Mouse (Mus musculus): ENCODE results near the gene Sgcg. TPM values are rescaled to one million over a fixed set of nuclear protein-coding genes. Genes with fewer than 3 reads are reported as not detected.

Gene Sgcg
- polyA plus RNA-seq, 1 experiment from 2014 or later, result 0.50 TPM

GRCm38 (mm10) chr14:61226151-61226550, 32.1 kb downstream of the Sgcg start:
- Histone ChIP-seq H3K4me2 (ENCODE audit: low read depth, low read length) (no peak overlapping the region), H3K27ac (replicated peaks; ENCODE audit: low read depth, low read length) (no peak overlapping the region), H3K9ac (replicated peaks; ENCODE audit: low read length) (no peak overlapping the region), H3K27me3 (ENCODE audit: control insufficient read depth, insufficient read depth, low read length) (no peaks in the 10 kb centered on the region), H3K4me1 (ENCODE audit: control insufficient read depth, insufficient read depth, low read length) (no peaks in the 10 kb centered on the region; the same call in 1 of the 2 replicates), H3K9me3 (replicated peaks; ENCODE audit: control insufficient read depth, low read length) (no peaks in the 10 kb centered on the region), H3K4me3 (ENCODE audit: low read depth, low read length) (no peak overlapping the region), H3K36me3 (replicated peaks; ENCODE audit: control insufficient read depth, insufficient read depth, low read depth, low read length) (no peaks in the 10 kb centered on the region)
- DNase-seq (ENCODE audit: low spot score), result no peak
- WGBS, result 62% methylated on average over 1 of the region's 1 CpGs
- no peak for ATAC-seq (replicated peaks; ENCODE audit: insufficient number of reproducible peaks, low FRiP score, low TSS enrichment, low read depth)

- ATAC-seq (replicated peaks; ENCODE audit: insufficient number of reproducible peaks, low FRiP score, low TSS enrichment, low read depth), result no peak
- DNase-seq (ENCODE audit: low spot score), result no peak
- no peaks in the 10 kb centered on the region; the same call in 1 of the 2 replicates for H3K4me1 ChIP-seq (ENCODE audit: control insufficient read depth, insufficient read depth, low read length)
- H3K4me2 ChIP-seq (ENCODE audit: low read depth, low read length), result no peak overlapping the region
- H3K27me3 ChIP-seq (ENCODE audit: control insufficient read depth, insufficient read depth, low read length), result no peaks in the 10 kb centered on the region
- H3K9ac ChIP-seq (replicated peaks; ENCODE audit: low read length), result no peak overlapping the region
- no peak overlapping the region for H3K4me3 ChIP-seq (ENCODE audit: low read depth, low read length)
- H3K36me3 ChIP-seq (replicated peaks; ENCODE audit: control insufficient read depth, insufficient read depth, low read depth, low read length), result no peaks in the 10 kb centered on the region
- WGBS, result 81% methylated on average over 5 of the region's 5 CpGs
- no peak overlapping the region for H3K27ac ChIP-seq (replicated peaks; ENCODE audit: low read depth, low read length)
- no peaks in the 10 kb centered on the region for H3K9me3 ChIP-seq (replicated peaks; ENCODE audit: control insufficient read depth, low read length)
Observed at GRCm38 (mm10) chr14:61224387-61225077, 33.8 kb downstream of the Sgcg start.

DNA sequence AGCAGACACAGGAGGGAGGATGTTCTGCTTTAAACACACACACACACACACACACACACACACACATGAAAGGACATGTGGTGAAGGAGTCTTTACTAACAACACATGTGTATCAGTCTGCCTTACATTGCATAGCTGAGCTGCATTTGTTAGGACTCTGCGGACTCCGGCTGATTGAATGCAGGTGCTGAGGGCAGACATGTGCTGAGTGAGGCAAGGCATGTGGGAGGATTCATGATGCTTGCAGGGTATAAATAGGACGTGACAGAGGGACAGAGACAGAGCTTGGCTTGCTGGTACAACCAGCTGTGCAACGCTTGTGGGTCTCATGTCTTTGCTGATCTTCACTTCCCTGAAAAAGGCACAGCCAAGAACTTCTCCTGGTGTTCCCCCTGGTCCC, 34.5 kb downstream of the Sgcg start:
- peak; percentile 69 for DNase-seq (ENCODE audit: low spot score)
- 0 out of 2 replicates have a peak, but pooled peaks have one; percentile 34 for ATAC-seq (replicated peaks; ENCODE audit: insufficient number of reproducible peaks, low FRiP score, low TSS enrichment, low read depth)
- 54% methylated on average over 4 of the region's 4 CpGs for WGBS

DNA sequence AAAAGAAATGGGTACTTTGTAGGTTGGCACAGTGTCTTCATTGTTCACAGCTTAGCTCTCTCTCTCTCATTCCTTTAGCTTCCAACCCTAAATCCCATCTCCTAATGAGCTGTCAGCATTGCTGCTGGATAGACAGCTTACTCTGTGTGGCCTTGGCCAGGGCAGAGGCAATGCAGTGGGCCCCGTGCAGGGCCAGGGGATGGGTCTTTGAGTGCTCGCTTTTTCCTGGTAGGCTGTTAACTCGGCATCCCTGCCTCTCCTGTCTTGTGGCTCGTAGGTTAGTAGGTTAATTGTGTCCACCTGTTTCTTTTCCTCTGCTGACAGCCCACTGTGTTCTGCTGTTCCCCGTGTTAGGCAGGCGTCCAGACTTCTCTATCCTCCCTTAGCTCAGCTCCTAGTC, 35.8 kb downstream of the Sgcg start:
- H3K9me3 ChIP-seq (replicated peaks; ENCODE audit: control insufficient read depth, low read length), result no peaks in the 10 kb centered on the region
- no peak overlapping the region for H3K4me2 ChIP-seq (ENCODE audit: low read depth, low read length)
- DNase-seq (ENCODE audit: low spot score) (peak; percentile 58), ATAC-seq (replicated peaks; ENCODE audit: insufficient number of reproducible peaks, low FRiP score, low TSS enrichment, low read depth) (no peak)
- H3K36me3 ChIP-seq (replicated peaks; ENCODE audit: control insufficient read depth, insufficient read depth, low read depth, low read length), result no peaks in the 10 kb centered on the region
- H3K27ac ChIP-seq (replicated peaks; ENCODE audit: low read depth, low read length), result no peak overlapping the region
- no peak overlapping the region for H3K4me3 ChIP-seq (ENCODE audit: low read depth, low read length)
- 24% methylated on average over 6 of the region's 6 CpGs for WGBS
- no peak overlapping the region for H3K9ac ChIP-seq (replicated peaks; ENCODE audit: low read length)
- no peaks in the 10 kb centered on the region for H3K27me3 ChIP-seq (ENCODE audit: control insufficient read depth, insufficient read depth, low read length)
- no peaks in the 10 kb centered on the region; the same call in 1 of the 2 replicates for H3K4me1 ChIP-seq (ENCODE audit: control insufficient read depth, insufficient read depth, low read length)

More for the DNA sequence above, 34.5 kb downstream of the Sgcg start:
- no peaks in the 10 kb centered on the region for H3K36me3 ChIP-seq (replicated peaks; ENCODE audit: control insufficient read depth, insufficient read depth, low read depth, low read length)
- no peak overlapping the region for H3K4me2 ChIP-seq (ENCODE audit: low read depth, low read length)
- H3K4me1 ChIP-seq (ENCODE audit: control insufficient read depth, insufficient read depth, low read length), result no peaks in the 10 kb centered on the region; the same call in 1 of the 2 replicates
- H3K9me3 ChIP-seq (replicated peaks; ENCODE audit: control insufficient read depth, low read length), result no peaks in the 10 kb centered on the region
- H3K4me3 ChIP-seq (ENCODE audit: low read depth, low read length), result no peak overlapping the region
- H3K27ac ChIP-seq (replicated peaks; ENCODE audit: low read depth, low read length), result no peak overlapping the region
- H3K9ac ChIP-seq (replicated peaks; ENCODE audit: low read length), result no peak overlapping the region
- no peaks in the 10 kb centered on the region for H3K27me3 ChIP-seq (ENCODE audit: control insufficient read depth, insufficient read depth, low read length)

- H3K27me3 ChIP-seq (ENCODE audit: control insufficient read depth, insufficient read depth, low read length), result no peaks in the 10 kb centered on the region
- no peaks in the 10 kb centered on the region for H3K36me3 ChIP-seq (replicated peaks; ENCODE audit: control insufficient read depth, insufficient read depth, low read depth, low read length)
- H3K4me1 ChIP-seq (ENCODE audit: control insufficient read depth, insufficient read depth, low read length), result no peaks in the 10 kb centered on the region; the same call in 1 of the 2 replicates
- no peak overlapping the region for H3K4me3 ChIP-seq (ENCODE audit: low read depth, low read length)
- peak overlapping the region; percentile 44; the same call in 1 of the 2 replicates for H3K27ac ChIP-seq (replicated peaks; ENCODE audit: low read depth, low read length)
- H3K9ac ChIP-seq (replicated peaks; ENCODE audit: low read length), result no peak overlapping the region
- H3K9me3 ChIP-seq (replicated peaks; ENCODE audit: control insufficient read depth, low read length), result no peaks in the 10 kb centered on the region
- WGBS, result 53% methylated on average over 5 of the region's 5 CpGs
- peak; percentile 67 for DNase-seq (ENCODE audit: low spot score)
- no peak overlapping the region for H3K4me2 ChIP-seq (ENCODE audit: low read depth, low read length)
- no peak for ATAC-seq (replicated peaks; ENCODE audit: insufficient number of reproducible peaks, low FRiP score, low TSS enrichment, low read depth)
Observed at GRCm38 (mm10) chr14:61221166-61221565, 37.1 kb downstream of the Sgcg start.

DNA sequence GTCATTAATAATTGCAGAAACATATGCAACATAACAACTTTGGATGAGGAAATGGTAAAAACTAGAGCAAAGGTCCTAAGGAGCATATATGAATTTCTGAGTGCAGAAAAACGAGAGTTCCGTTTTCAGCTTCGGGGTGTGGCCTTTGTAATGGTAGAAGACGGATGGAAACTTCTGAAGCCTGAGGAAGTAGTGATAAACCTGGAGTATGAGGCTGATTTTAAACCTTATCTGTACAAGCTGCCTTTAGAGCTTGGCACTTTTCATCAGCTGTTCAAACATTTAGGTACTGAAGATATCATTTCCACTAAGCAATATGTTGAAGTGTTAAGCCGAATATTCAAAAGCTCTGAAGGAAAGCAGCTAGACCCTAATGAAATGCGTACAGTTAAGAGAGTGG, 46.5 kb downstream of the Sgcg start:
- H3K4me2 ChIP-seq (ENCODE audit: low read depth, low read length), result no peak overlapping the region
- H3K9ac ChIP-seq (replicated peaks; ENCODE audit: low read length), result no peak overlapping the region
- ATAC-seq (replicated peaks; ENCODE audit: insufficient number of reproducible peaks, low FRiP score, low TSS enrichment, low read depth) (no peak), DNase-seq (ENCODE audit: low spot score) (no peak)
- no peaks in the 10 kb centered on the region for H3K9me3 ChIP-seq (replicated peaks; ENCODE audit: control insufficient read depth, low read length)
- H3K4me3 ChIP-seq (ENCODE audit: low read depth, low read length), result no peak overlapping the region
- H3K27ac ChIP-seq (replicated peaks; ENCODE audit: low read depth, low read length), result no peak overlapping the region
- 93% methylated on average over 6 of the region's 6 CpGs for WGBS
- H3K27me3 ChIP-seq (ENCODE audit: control insufficient read depth, insufficient read depth, low read length), result no peaks in the 10 kb centered on the region
- H3K4me1 ChIP-seq (ENCODE audit: control insufficient read depth, insufficient read depth, low read length), result no peaks in the 10 kb centered on the region
- no peaks in the 10 kb centered on the region for H3K36me3 ChIP-seq (replicated peaks; ENCODE audit: control insufficient read depth, insufficient read depth, low read depth, low read length)

DNA sequence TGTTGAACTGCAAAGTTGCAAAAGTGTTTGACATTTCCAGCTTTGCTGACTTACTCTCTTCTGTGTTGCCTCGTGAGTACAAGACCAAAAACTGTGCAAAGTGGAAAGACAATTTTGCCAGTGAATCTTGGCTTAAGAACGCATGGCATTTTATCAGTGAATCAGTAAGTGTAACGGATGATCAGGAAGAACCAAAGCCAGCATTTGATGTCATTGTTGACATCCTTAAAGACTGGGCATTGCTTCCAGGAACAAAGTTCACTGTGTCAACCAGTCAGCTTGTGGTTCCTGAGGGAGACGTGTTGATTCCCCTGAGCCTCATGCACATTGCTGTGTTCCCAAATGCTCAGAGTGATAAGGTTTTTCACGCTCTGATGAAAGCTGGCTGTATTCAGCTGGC, 48.2 kb downstream of the Sgcg start:
- WGBS, result 90% methylated on average over 5 of the region's 5 CpGs
- H3K9me3 ChIP-seq (replicated peaks; ENCODE audit: control insufficient read depth, low read length), result no peaks in the 10 kb centered on the region
- no peaks in the 10 kb centered on the region for H3K4me1 ChIP-seq (ENCODE audit: control insufficient read depth, insufficient read depth, low read length)
- H3K36me3 ChIP-seq (replicated peaks; ENCODE audit: control insufficient read depth, insufficient read depth, low read depth, low read length), result no peaks in the 10 kb centered on the region; the same call in none of the 2 replicates
- DNase-seq (ENCODE audit: low spot score) (no peak), ATAC-seq (replicated peaks; ENCODE audit: insufficient number of reproducible peaks, low FRiP score, low TSS enrichment, low read depth) (no peak)
- H3K9ac ChIP-seq (replicated peaks; ENCODE audit: low read length), result no peak overlapping the region
- no peak overlapping the region for H3K4me2 ChIP-seq (ENCODE audit: low read depth, low read length)
- H3K27ac ChIP-seq (replicated peaks; ENCODE audit: low read depth, low read length), result no peak overlapping the region
- H3K27me3 ChIP-seq (ENCODE audit: control insufficient read depth, insufficient read depth, low read length), result no peaks in the 10 kb centered on the region
- no peak overlapping the region for H3K4me3 ChIP-seq (ENCODE audit: low read depth, low read length)

DNA sequence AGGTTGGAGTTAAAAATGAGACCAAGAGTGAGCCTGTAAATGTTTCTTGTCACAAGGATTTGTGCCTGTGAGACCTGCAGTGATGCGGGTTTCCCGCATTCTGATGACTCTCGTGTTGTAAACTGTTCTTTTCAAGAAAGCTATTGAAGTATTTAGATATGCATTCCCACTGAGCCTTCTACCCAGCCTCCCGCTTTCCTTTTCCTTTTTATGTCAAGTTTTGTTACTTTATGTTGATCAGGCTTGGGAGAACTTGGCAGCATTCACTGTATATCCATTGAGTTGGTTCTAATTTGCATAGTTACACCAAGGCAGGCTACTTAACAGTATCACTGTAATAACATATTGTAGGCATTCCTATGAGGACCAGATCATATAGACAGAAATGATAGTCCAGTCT, 63.9 kb downstream of the Sgcg start:
- H3K36me3 ChIP-seq (replicated peaks; ENCODE audit: control insufficient read depth, insufficient read depth, low read depth, low read length), result no peaks in the 10 kb centered on the region; the same call in 1 of the 2 replicates
- H3K4me3 ChIP-seq (ENCODE audit: low read depth, low read length), result no peak overlapping the region
- no peak overlapping the region for H3K9ac ChIP-seq (replicated peaks; ENCODE audit: low read length)
- no peak overlapping the region for H3K27ac ChIP-seq (replicated peaks; ENCODE audit: low read depth, low read length)
- H3K9me3 ChIP-seq (replicated peaks; ENCODE audit: control insufficient read depth, low read length), result no peaks in the 10 kb centered on the region
- no peak for DNase-seq (ENCODE audit: low spot score)
- 95% methylated on average over 4 of the region's 4 CpGs for WGBS
- no peaks in the 10 kb centered on the region for H3K27me3 ChIP-seq (ENCODE audit: control insufficient read depth, insufficient read depth, low read length)
- no peaks in the 10 kb centered on the region for H3K4me1 ChIP-seq (ENCODE audit: control insufficient read depth, insufficient read depth, low read length)
- H3K4me2 ChIP-seq (ENCODE audit: low read depth, low read length), result no peak overlapping the region
- ATAC-seq (replicated peaks; ENCODE audit: insufficient number of reproducible peaks, low FRiP score, low TSS enrichment, low read depth), result no peak
